Mouse (Mus musculus) brain, embryonic 14.5 days (tissue): ENCODE measurements around the gene Gm13695.

Experiments
- CTCF ChIP-seq: fragments of 200-500 bp; IDR thresholded peaks from 2 replicates; pipeline ENCODE4 v1.5.1; 2012; ENCODE audit warnings: inconsistent platforms, mild to moderate bottlenecking, moderate library complexity, borderline replicate concordance; ENCODE audit not compliant: insufficient read depth, insufficient read length; ENCODE audit errors: extremely low read depth
- POLR2A ChIP-seq: fragments of 200-500 bp; IDR thresholded peaks from 2 replicates; pipeline ENCODE4 v1.6.1; 2012; ENCODE audit warnings: mild to moderate bottlenecking, inconsistent platforms, borderline replicate concordance; ENCODE audit not compliant: poor library complexity, insufficient read depth, insufficient read length, severe bottlenecking; ENCODE audit errors: extremely low read depth

- TF ChIP-seq CTCF (peak; percentile 2; the same call in 1 of the 2 replicates), POLR2A (no peak)
Observed at GRCm38 (mm10) chr2:83940931-83941361, 26.2 kb upstream of the Gm13695 start, which contains the start of gene Zswim2.
